Mouse (Mus musculus): ENCODE data around the gene Gas2l2. TPM values are rescaled to one million over a fixed set of nuclear protein-coding genes. Genes with fewer than 3 reads are reported as not detected.

The Gas2l2 gene
- polyA plus RNA-seq, 1 experiment from 2014 or later, result not detected

GRCm38 (mm10) chr11:83393062-83393461 lies 36.2 kb downstream of the Gas2l2 start:
- H3K27me3 ChIP-seq (ENCODE audit: control insufficient read depth, insufficient read depth, low read length), result no peaks in the 10 kb centered on the region
- DNase-seq (ENCODE audit: low spot score, missing footprints) (no peak), ATAC-seq (ENCODE audit: low FRiP score) (no peak)
- no peak overlapping the region for H3K4me3 ChIP-seq (ENCODE audit: low read depth, low read length)
- H3K4me2 ChIP-seq, result no peak overlapping the region
- peaks cover 7% of the 10 kb centered on the region for H3K36me3 ChIP-seq (ENCODE audit: control insufficient read depth, insufficient read depth, low read length)
- H3K9ac ChIP-seq (ENCODE audit: low read length), result no peak overlapping the region
- H3K4me1 ChIP-seq (ENCODE audit: control insufficient read depth, insufficient read depth, low read length), result peaks cover 11% of the 10 kb centered on the region
- WGBS, result 90% methylated on average over 4 of the region's 4 CpGs
- H3K9me3 ChIP-seq (ENCODE audit: control insufficient read depth, low read length), result no peaks in the 10 kb centered on the region
- no peak overlapping the region for H3K27ac ChIP-seq (ENCODE audit: low read depth, low read length)

- no peak overlapping the region for H3K4me2 ChIP-seq
- ATAC-seq (ENCODE audit: low FRiP score), result no peak
- DNase-seq (ENCODE audit: low spot score, missing footprints), result no peak
- no peaks in the 10 kb centered on the region for H3K4me1 ChIP-seq (ENCODE audit: control insufficient read depth, insufficient read depth, low read length)
- 88% methylated on average over 1 of the region's 1 CpGs for WGBS
- no peaks in the 10 kb centered on the region for H3K27me3 ChIP-seq (ENCODE audit: control insufficient read depth, insufficient read depth, low read length)
- no peaks in the 10 kb centered on the region for H3K36me3 ChIP-seq (ENCODE audit: control insufficient read depth, insufficient read depth, low read length)
- H3K9me3 ChIP-seq (ENCODE audit: control insufficient read depth, low read length), result no peaks in the 10 kb centered on the region
- H3K9ac ChIP-seq (ENCODE audit: low read length), result no peak overlapping the region
- no peak overlapping the region for H3K27ac ChIP-seq (ENCODE audit: low read depth, low read length)
- no peak overlapping the region for H3K4me3 ChIP-seq (ENCODE audit: low read depth, low read length)
Observed at GRCm38 (mm10) chr11:83383532-83383887, 45.7 kb downstream of the Gas2l2 start.

- Histone ChIP-seq H3K9me3 (ENCODE audit: control insufficient read depth, low read length) (no peaks in the 10 kb centered on the region), H3K27me3 (ENCODE audit: control insufficient read depth, insufficient read depth, low read length) (no peaks in the 10 kb centered on the region), H3K36me3 (ENCODE audit: control insufficient read depth, insufficient read depth, low read length) (no peaks in the 10 kb centered on the region), H3K4me3 (ENCODE audit: low read depth, low read length) (no peak overlapping the region), H3K27ac (ENCODE audit: low read depth, low read length) (no peak overlapping the region), H3K9ac (ENCODE audit: low read length) (no peak overlapping the region), H3K4me1 (ENCODE audit: control insufficient read depth, insufficient read depth, low read length) (no peaks in the 10 kb centered on the region), H3K4me2 (no peak overlapping the region)
- 83% methylated on average over 9 of the region's 9 CpGs for WGBS
- no peak for DNase-seq (ENCODE audit: low spot score, missing footprints)
- ATAC-seq (ENCODE audit: low FRiP score), result no peak
Observed at GRCm38 (mm10) chr11:83382876-83383531, 46.3 kb downstream of the Gas2l2 start.

- no peak for DNase-seq (ENCODE audit: low spot score, missing footprints)
- Histone ChIP-seq H3K4me2 (no peak overlapping the region), H3K36me3 (ENCODE audit: control insufficient read depth, insufficient read depth, low read length) (no peaks in the 10 kb centered on the region), H3K9ac (ENCODE audit: low read length) (no peak overlapping the region), H3K4me1 (ENCODE audit: control insufficient read depth, insufficient read depth, low read length) (no peaks in the 10 kb centered on the region), H3K9me3 (ENCODE audit: control insufficient read depth, low read length) (no peaks in the 10 kb centered on the region), H3K27ac (ENCODE audit: low read depth, low read length) (no peak overlapping the region), H3K27me3 (ENCODE audit: control insufficient read depth, insufficient read depth, low read length) (no peaks in the 10 kb centered on the region), H3K4me3 (ENCODE audit: low read depth, low read length) (no peak overlapping the region)
- no peak for ATAC-seq (ENCODE audit: low FRiP score)
- 89% methylated on average over 7 of the region's 7 CpGs for WGBS
Observed at GRCm38 (mm10) chr11:83379745-83380341, 49.4 kb downstream of the Gas2l2 start.

Other genes starting within 250 kb of the Gas2l2 start
- 0.08 and 0.42 TPM in 2 replicates for gene Slfn3, start 238.1 kb downstream of the Gas2l2 start, polyA plus RNA-seq (2014; fragmentation: Nextera tagmentation; extraction: Ambion mirVana)
- gene Slfn14, start 142.7 kb downstream of the Gas2l2 start, polyA plus RNA-seq (2014; fragmentation: Nextera tagmentation; extraction: Ambion mirVana), result 0.79 and 0.88 TPM in 2 replicates
- gene Ap2b1, start 130.4 kb downstream of the Gas2l2 start, polyA plus RNA-seq (2014; fragmentation: Nextera tagmentation; extraction: Ambion mirVana), result 121 and 130 TPM in 2 replicates
- gene Pex12, start 126.9 kb downstream of the Gas2l2 start, polyA plus RNA-seq (2014; fragmentation: Nextera tagmentation; extraction: Ambion mirVana), result 20.1 and 20.8 TPM in 2 replicates
- 3.0 and 4.6 TPM in 2 replicates for gene Rasl10b, start 20.3 kb downstream of the Gas2l2 start, polyA plus RNA-seq (2014; fragmentation: Nextera tagmentation; extraction: Ambion mirVana)
- 0.89 TPM in 1 of 2 replicates, not detected in the other for gene 1700020L24Rik, start 8.2 kb upstream of the Gas2l2 start, polyA plus RNA-seq (2014; fragmentation: Nextera tagmentation; extraction: Ambion mirVana)
- 3.6 and 4.0 TPM in 2 replicates for gene Mmp28, start 33.6 kb upstream of the Gas2l2 start, polyA plus RNA-seq (2014; fragmentation: Nextera tagmentation; extraction: Ambion mirVana)
- 8.5 and 10.6 TPM in 2 replicates for gene Taf15, start 43.6 kb upstream of the Gas2l2 start, polyA plus RNA-seq (2014; fragmentation: Nextera tagmentation; extraction: Ambion mirVana)
- gene Heatr9, start 92.7 kb upstream of the Gas2l2 start, polyA plus RNA-seq (2014; fragmentation: Nextera tagmentation; extraction: Ambion mirVana), result not detected in 2 replicates
- not detected in 2 replicates for gene Ccl5, start 101.1 kb upstream of the Gas2l2 start, polyA plus RNA-seq (2014; fragmentation: Nextera tagmentation; extraction: Ambion mirVana)
- 1.5 and 2.8 TPM in 2 replicates for gene Ccl9, start 149.2 kb upstream of the Gas2l2 start, polyA plus RNA-seq (2014; fragmentation: Nextera tagmentation; extraction: Ambion mirVana)
- 1.9 and 2.1 TPM in 2 replicates for gene Ccl6, start 163.6 kb upstream of the Gas2l2 start, polyA plus RNA-seq (2014; fragmentation: Nextera tagmentation; extraction: Ambion mirVana)
- gene Rpl9-ps1, start 216.2 kb upstream of the Gas2l2 start, polyA plus RNA-seq (2014; fragmentation: Nextera tagmentation; extraction: Ambion mirVana), result not detected in 2 replicates
- gene Ccl3, start 219.9 kb upstream of the Gas2l2 start, polyA plus RNA-seq (2014; fragmentation: Nextera tagmentation; extraction: Ambion mirVana), result 0.79 and 1.2 TPM in 2 replicates
- not detected in 2 replicates for gene Ccl4, start 233.1 kb upstream of the Gas2l2 start, polyA plus RNA-seq (2014; fragmentation: Nextera tagmentation; extraction: Ambion mirVana)

Data from midbrain, embryonic 11.5 days (tissue).